Mouse (Mus musculus): ENCODE results near the gene Ctla4. TPM values are rescaled to one million over a fixed set of nuclear protein-coding genes. Genes with fewer than 3 reads are reported as not detected.

The Ctla4 gene
- polyA plus RNA-seq, 1 experiment: 0.13 TPM

- Histone ChIP-seq H3K4me1 (ENCODE audit: control insufficient read depth, insufficient read depth, low read length) (peaks cover 7% of the 10 kb centered on the region; the same call in 1 of the 2 replicates), H3K27ac (ENCODE audit: insufficient read depth, low read length) (no peak overlapping the region; the same call in 1 of the 2 replicates), H3K4me3 (ENCODE audit: insufficient read depth, low read length) (no peak overlapping the region)
- TF ChIP-seq CTCF (IDR thresholded peaks at IDR 0.05; ENCODE audit: extremely low read depth, insufficient read depth, low read length) (no peak), POLR2A (IDR thresholded peaks at IDR 0.05; ENCODE audit: extremely low read depth, insufficient read depth, low read length) (no peak)
These were observed 23.8 kb upstream of the Ctla4 start for GRCm38 (mm10) chr1:60862951-60863461.

DNA sequence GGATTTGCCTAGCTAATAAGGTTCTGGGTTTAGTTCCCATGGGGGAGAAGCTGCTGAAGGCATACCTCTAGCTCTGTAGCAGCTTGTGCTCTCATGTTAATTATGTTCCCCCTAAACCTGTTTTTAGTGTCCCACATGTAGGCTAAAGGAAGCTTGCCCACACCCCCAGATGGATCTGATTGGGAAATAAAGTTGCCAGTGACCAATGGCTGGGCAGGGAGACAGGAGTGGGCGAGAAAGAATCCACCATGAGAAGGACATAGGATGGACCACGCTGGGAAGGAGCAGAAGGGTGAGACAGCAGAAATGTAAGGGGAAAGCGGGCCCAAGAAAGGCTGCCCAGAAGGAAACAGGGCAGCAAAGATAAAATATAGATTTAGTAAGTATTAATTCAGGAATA lies 23.1 kb upstream of the Ctla4 start:
- Histone ChIP-seq H3K27ac (ENCODE audit: insufficient read depth, low read length) (no peak overlapping the region), H3K4me1 (ENCODE audit: control insufficient read depth, insufficient read depth, low read length) (peaks cover 7% of the 10 kb centered on the region; the same call in 1 of the 2 replicates), H3K4me3 (ENCODE audit: insufficient read depth, low read length) (no peak overlapping the region)
- no peak for TF ChIP-seq POLR2A (IDR thresholded peaks at IDR 0.05; ENCODE audit: extremely low read depth, insufficient read depth, low read length)
- TF ChIP-seq CTCF (IDR thresholded peaks at IDR 0.05; ENCODE audit: extremely low read depth, insufficient read depth, low read length): no peak

GRCm38 (mm10) chr1:60865167-60865566 lies 21.6 kb upstream of the Ctla4 start:
- H3K4me3 ChIP-seq (ENCODE audit: insufficient read depth, low read length): no peak overlapping the region
- no peak overlapping the region for H3K27ac ChIP-seq (ENCODE audit: insufficient read depth, low read length)
- peaks cover 6% of the 10 kb centered on the region; the same call in 1 of the 2 replicates for H3K4me1 ChIP-seq (ENCODE audit: control insufficient read depth, insufficient read depth, low read length)
- TF ChIP-seq POLR2A (IDR thresholded peaks at IDR 0.05; ENCODE audit: extremely low read depth, insufficient read depth, low read length) (no peak), CTCF (IDR thresholded peaks at IDR 0.05; ENCODE audit: extremely low read depth, insufficient read depth, low read length) (no peak)

DNA sequence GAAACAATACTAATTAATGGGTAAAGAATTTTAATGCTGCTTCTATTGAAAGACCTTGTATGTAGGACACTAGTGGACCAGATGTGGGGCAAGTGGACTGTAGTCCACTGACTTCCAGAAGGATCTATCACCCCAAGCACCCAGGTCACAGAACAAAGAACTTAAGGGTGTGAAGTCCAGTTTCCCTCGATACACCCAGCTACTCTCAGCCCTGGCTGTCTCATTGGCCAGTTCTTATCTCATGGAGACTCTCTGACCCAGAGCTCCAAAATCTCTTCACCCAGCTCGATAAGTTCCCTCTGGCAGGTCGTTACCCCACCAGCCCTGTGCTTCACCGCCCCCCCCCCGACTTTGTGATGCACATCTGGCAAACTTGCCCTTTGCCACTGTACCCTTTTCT lies 20.8 kb upstream of the Ctla4 start:
- Histone ChIP-seq H3K27ac (ENCODE audit: insufficient read depth, low read length) (no peak overlapping the region), H3K4me3 (ENCODE audit: insufficient read depth, low read length) (no peak overlapping the region), H3K4me1 (ENCODE audit: control insufficient read depth, insufficient read depth, low read length) (peaks cover 2% of the 10 kb centered on the region; the same call in 1 of the 2 replicates)
- no peak for TF ChIP-seq POLR2A (IDR thresholded peaks at IDR 0.05; ENCODE audit: extremely low read depth, insufficient read depth, low read length)
- no peak for TF ChIP-seq CTCF (IDR thresholded peaks at IDR 0.05; ENCODE audit: extremely low read depth, insufficient read depth, low read length)

DNA sequence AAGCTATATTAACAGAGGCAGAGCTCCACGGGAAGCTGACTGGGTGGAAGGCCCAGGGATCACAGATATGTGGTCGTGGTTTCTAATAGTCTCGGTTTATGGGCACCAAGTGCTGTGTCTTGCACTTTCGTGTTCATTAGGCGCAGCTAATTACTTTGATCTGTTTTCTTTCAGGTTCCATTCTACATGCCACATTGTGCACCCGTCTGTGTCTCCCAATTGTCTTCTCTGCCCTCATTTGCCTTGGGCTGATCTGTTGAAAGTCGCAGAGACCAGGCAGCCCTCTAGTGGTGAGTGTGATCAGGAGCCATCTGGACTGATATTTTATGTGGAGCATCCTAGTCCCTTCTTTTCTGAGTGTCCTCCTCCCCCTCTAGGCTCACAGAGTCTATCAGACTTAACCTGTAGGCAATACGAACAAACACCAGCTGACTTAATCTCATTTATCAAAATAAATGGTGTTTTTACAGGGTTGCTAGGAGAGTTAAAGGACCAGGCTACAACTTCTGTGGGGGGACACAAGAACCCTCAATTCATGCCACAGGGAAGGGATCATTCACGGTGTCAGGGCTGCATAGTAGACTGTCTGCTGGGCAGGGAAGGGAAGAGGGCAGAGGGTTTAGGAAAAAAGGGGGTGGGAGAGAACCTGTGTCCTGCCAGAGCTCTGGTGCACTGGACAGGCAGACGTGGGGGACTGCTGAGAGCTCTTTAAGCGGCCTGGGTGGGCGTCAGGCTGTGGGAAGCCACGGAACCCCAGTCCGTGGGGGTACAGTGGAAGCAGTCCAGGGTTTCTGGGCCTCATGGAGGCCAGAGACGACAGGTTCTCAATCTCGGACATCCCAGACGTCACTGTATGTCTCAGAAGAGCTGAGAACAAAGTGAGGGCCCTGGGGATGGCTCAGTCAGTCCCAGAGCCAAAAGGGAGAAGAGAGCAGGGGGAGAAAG lies 18.2 kb upstream of the Ctla4 start:
- Histone ChIP-seq H3K4me1 (ENCODE audit: control insufficient read depth, insufficient read depth, low read length) (no peaks in the 10 kb centered on the region), H3K4me3 (ENCODE audit: insufficient read depth, low read length) (no peak overlapping the region), H3K27ac (ENCODE audit: insufficient read depth, low read length) (no peak overlapping the region)
- TF ChIP-seq CTCF (IDR thresholded peaks at IDR 0.05; ENCODE audit: extremely low read depth, insufficient read depth, low read length) (peak; percentile 68), POLR2A (IDR thresholded peaks at IDR 0.05; ENCODE audit: extremely low read depth, insufficient read depth, low read length) (no peak)

DNA sequence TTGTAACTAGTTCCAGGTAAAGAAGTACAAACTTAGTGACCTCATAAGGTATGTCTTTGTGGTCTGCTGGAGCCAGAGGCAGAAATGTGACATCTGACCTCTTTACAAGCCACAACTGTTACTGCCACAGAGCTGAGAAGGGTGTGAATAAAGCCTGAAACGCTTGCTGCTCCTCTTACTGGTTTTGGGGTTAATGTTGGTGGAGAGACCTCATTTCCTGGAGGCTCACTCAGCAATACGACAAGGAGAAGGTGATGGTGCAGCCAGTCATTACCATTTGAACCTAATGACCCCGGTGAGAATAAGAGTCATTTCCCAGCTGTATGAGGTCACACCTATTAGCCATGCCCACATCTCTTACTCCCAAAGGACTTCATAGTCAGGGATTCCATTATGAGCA lies 11.5 kb upstream of the Ctla4 start:
- no peak for TF ChIP-seq POLR2A (IDR thresholded peaks at IDR 0.05; ENCODE audit: extremely low read depth, insufficient read depth, low read length)
- TF ChIP-seq CTCF (IDR thresholded peaks at IDR 0.05; ENCODE audit: extremely low read depth, insufficient read depth, low read length): no peak

DNA sequence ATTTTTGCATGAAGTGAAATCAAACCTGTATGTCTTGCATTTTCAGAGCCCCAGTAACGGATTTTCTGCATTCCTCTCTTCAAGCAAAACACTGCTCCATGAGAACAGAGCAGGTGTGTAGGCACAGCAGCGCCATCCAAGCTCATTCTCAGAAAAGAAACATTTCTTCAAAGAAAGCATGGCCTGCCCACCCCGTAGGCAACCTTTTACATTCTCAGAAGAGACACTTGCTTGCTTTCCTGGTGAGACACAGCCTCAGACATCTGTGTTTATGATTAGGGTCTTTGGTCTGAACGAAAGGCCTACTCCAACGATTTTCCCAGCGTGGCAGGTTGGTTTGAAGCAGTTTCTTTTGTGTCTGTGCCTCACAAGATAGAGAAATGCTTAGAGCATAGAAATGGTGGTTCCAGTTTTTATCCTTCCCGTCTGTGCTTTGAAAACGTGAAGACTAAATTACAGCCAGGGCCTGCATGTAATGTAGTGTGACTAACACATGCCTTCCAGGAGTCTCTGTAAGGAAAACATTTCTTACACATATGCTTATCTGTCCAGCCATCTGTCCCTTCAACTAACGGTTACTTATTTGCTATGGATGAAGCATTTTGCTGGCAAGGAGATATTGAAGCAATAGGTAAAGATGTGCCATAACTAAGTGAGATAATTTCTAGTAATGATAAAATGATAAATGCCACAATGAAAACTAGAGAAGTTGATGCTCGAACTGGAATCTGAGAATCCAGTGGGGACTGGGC lies 6.5 kb upstream of the Ctla4 start:
- TF ChIP-seq CTCF (IDR thresholded peaks at IDR 0.05; ENCODE audit: extremely low read depth, insufficient read depth, low read length): no peak
- no peak for TF ChIP-seq POLR2A (IDR thresholded peaks at IDR 0.05; ENCODE audit: extremely low read depth, insufficient read depth, low read length)
- H3K4me3 ChIP-seq (ENCODE audit: insufficient read depth, low read length): no peak overlapping the region
- H3K27ac ChIP-seq (ENCODE audit: insufficient read depth, low read length): no peak overlapping the region
- H3K4me1 ChIP-seq (ENCODE audit: control insufficient read depth, insufficient read depth, low read length): no peaks in the 10 kb centered on the region

More for the DNA sequence above, 11.5 kb upstream of the Ctla4 start:
- H3K27ac ChIP-seq (ENCODE audit: insufficient read depth, low read length): no peak overlapping the region
- no peaks in the 10 kb centered on the region for H3K4me1 ChIP-seq (ENCODE audit: control insufficient read depth, insufficient read depth, low read length)
- H3K4me3 ChIP-seq (ENCODE audit: insufficient read depth, low read length): no peak overlapping the region

DNA sequence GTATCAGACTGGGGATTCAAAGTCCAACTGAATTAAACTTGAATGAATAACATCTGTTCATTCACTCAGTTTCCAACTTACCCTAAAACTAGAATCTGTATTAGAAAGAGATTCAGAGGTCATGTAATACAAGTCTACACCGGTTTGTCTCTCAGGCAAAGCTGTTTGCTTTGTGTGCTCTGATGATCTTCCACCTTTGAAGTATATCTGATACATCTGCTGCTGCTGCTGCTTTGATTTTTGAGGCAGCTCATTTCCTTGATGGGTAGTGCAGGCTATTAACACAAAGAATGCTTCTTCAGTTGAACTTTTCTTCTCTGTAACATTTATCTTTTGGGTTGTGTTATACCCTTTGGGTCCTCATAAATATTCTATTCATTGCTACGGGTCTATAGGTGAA lies 4.0 kb upstream of the Ctla4 start:
- TF ChIP-seq CTCF (IDR thresholded peaks at IDR 0.05; ENCODE audit: extremely low read depth, insufficient read depth, low read length) (no peak), POLR2A (IDR thresholded peaks at IDR 0.05; ENCODE audit: extremely low read depth, insufficient read depth, low read length) (no peak)
- no peaks in the 10 kb centered on the region for H3K4me1 ChIP-seq (ENCODE audit: control insufficient read depth, insufficient read depth, low read length)

GRCm38 (mm10) chr1:60883279-60883678 lies 3.5 kb upstream of the Ctla4 start:
- no peaks in the 10 kb centered on the region for H3K4me1 ChIP-seq (ENCODE audit: control insufficient read depth, insufficient read depth, low read length)
- no peak overlapping the region for H3K27ac ChIP-seq (ENCODE audit: insufficient read depth, low read length)
- H3K4me3 ChIP-seq (ENCODE audit: insufficient read depth, low read length): no peak overlapping the region
- TF ChIP-seq POLR2A (IDR thresholded peaks at IDR 0.05; ENCODE audit: extremely low read depth, insufficient read depth, low read length) (no peak), CTCF (IDR thresholded peaks at IDR 0.05; ENCODE audit: extremely low read depth, insufficient read depth, low read length) (no peak)

More for the DNA sequence above, 4.0 kb upstream of the Ctla4 start:
- no peak overlapping the region for H3K27ac ChIP-seq (ENCODE audit: insufficient read depth, low read length)
- no peak overlapping the region for H3K4me3 ChIP-seq (ENCODE audit: insufficient read depth, low read length)

Measured in cortical plate, adult 2 months (tissue).